Mouse (Mus musculus): ENCODE measurements at regions not wholly inside any gene's neighbourhood (a gene's known extent, or its start where the extent isn't known, plus 50 kb on each side); places are given as distances from the start of the nearest gene placed in this dataset.

DNA sequence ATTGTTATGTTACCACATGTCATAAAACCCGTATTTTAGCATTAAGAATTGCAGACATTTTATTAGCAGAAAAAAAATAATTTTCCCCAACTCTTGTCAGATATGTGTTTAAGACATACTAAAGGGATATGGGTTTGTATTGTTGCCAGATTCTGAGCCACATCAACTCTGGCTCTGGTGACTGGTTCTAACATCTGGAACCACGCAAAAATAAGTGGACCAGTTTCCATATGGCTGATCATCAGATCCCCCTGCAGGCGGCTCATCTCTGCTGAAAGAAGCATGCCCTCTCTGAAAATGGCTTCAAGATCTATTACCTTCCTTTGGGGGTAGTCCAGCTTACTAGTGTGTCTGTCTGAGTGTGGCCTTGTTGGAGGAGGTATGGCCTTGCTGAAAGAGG lies 102.0 kb upstream of the Jade1 start:
- TF ChIP-seq POLR2A (IDR thresholded peaks at IDR 0.05; ENCODE audit: extremely low read depth, insufficient read depth, low read length) (no peak), CTCF (IDR thresholded peaks at IDR 0.05; ENCODE audit: low read depth, low read length) (no peak)
